Mouse (Mus musculus) activated CD4-positive, CD25-positive, alpha-beta regulatory T cell, adult 4 months (primary cell): ENCODE data around the gene Yme1l1. TPM values are rescaled to one million over a fixed set of nuclear protein-coding genes. Genes with fewer than 3 reads are reported as not detected.
A peak's percentile ranks its signal among the peaks of the same experiment; 100 is the strongest.

ENCODE experiments used
- ATAC-seq: one replicate; pipeline ENCODE4 v1.8.0; 2017
- polyA plus RNA-seq, 2 experiments: library from polyadenylated mRNA; unstranded; fragments of 100-300 nt; shearing (Covaris generic); gene quantifications; one replicate each; pipeline ENCODE4 v1.2.1; 2017

Gene Yme1l1
- polyA plus RNA-seq, result 100 to 1,000 TPM; 115 to 119 TPM

GRCm38 (mm10) chr2:23155777-23156607, at the start of gene Yme1l1, which contains the start of gene Mastl:
Gene Yme1l1 (plus strand): TSS chr2:23156369.
Gene Mastl (minus strand): TSS chr2:23156024.
- ATAC-seq, result peak; percentile 88

GRCm38 (mm10) chr2:23119573-23119972, 36.6 kb upstream of the Yme1l1 start:
- no peak for ATAC-seq

- no peak for ATAC-seq
These were observed 959 bp upstream of the Yme1l1 start for GRCm38 (mm10) chr2:23155199-23155621.

DNA sequence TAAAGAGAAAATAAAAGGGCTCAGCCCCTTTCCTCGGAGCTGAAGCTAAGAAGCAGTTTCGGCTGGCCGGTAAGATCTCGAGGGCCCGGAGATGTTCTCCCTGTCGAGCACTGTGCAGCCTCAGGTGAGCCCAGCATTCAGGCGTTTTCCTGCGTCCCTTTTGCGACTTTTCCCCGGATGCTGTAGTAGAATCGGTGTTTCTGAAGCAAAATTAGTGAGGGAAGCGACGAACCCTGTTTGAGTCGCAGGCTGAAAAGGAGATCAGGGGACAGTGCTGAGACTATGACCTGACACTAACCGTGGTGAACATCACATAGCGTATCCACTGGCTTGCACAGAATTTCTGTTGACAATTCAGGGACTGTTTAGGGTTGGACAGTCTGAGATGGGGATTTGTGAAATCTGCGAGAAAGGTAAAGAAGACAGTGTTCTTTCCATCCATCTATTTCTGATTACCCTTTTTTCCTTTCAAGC, 476 bp downstream of the Yme1l1 start:
- peak; percentile 7 for ATAC-seq

GRCm38 (mm10) chr2:23172305-23172704, 16.1 kb downstream of the Yme1l1 start:
- peak; percentile 72 for ATAC-seq

GRCm38 (mm10) chr2:23194366-23194765, 38.2 kb downstream of the Yme1l1 start:
- no peak for ATAC-seq

DNA sequence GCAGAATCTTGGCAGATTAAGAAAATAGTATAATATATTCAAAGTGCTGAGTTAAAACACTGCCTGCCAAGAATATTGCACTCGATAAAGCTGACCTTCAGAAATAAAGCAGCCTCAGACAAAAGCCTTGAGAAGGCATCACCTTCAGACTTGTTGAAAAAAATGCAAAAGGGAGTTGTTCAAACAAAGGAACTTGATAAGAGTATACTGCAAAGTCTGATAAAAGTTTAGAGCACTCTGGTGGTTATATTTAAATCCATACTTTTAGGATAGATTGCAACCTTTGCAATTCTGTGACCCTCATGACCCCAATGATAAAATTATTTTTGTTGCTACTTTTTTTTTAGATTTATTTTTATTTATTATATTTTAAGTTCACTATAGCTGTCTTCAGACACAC, 44.9 kb downstream of the Yme1l1 start:
- ATAC-seq, result no peak

- ATAC-seq, result no peak
These were observed 46.9 kb downstream of the Yme1l1 start for GRCm38 (mm10) chr2:23202900-23203670.

DNA sequence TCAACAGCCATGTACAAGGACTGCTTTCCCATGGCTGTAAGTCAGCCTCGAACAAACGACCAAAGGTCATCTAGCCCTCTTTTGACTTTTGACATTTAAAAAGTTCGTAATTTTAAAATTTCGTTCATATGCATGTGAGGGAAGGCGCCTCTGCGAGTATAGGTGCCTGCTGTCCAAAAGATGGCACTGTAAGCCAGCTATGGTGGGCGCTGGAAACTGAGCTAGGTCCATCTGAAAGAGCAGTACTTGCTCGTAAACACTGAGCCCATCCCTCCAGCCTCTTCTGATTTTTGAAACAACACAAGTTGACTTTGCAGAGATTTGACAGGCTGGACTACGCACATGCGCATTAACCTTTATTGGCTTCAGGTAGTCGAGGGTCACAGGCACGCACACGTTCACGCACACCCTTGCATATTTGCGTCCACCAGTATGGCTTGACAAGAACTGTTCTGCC, 50.9 kb downstream of the Yme1l1 start, which contains the start of gene 4931423N10Rik:
Gene 4931423N10Rik, plus strand, starts transcription at position 407 of the 457 bp plus-strand sequence.
- no peak for ATAC-seq

- ATAC-seq, result no peak
These were observed 57.5 kb downstream of the Yme1l1 start for GRCm38 (mm10) chr2:23213661-23214060.

DNA sequence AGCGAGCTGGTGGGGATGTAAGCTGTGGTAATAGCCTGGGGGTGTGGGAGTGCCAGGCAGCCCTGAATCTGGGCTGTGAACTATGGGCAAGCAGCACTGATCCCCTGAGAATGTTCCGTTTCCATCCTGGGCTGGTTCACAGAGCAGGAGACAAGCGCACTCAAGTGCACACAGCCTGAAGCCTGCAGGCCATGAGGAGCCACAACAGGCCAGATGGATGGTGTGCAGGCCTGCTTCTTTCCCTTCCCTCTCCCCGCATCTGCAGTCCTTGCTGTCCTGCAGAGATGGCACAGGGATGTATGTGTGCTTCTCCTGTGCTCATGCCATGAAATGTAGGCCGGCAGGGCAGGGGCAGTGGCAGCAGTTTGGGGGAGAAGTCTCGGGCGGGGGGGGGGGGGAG, 69.0 kb downstream of the Yme1l1 start:
- ATAC-seq, result no peak

DNA sequence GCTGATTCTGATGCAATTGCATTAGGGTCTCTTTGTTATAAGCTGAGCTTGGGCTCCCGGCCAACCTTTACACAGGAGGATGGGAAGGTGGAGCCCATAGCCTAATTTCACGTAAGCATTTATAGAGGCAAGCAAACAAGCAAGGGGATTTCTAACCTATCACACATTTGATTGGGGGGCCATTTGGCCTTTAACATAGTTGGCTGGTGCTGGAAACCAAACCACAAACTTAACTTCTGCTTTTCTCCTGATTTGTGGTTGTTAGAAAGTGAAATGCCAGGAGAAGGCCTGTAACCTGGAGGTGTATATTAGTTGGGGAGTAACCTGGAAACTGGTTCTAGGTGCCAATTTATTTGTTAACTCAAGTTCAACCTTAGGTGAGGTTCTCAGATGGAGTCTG, 72.3 kb downstream of the Yme1l1 start:
- no peak for ATAC-seq

- no peak for ATAC-seq
These were observed 78.0 kb downstream of the Yme1l1 start for GRCm38 (mm10) chr2:23234065-23234773.

Other genes starting within 250 kb of the Yme1l1 start
- 100 to 1,000 TPM; 222 to 231 TPM for gene Abi1, start 116.1 kb upstream of the Yme1l1 start, polyA plus RNA-seq
- 10 to 100 TPM; 49.5 to 62.5 TPM for gene Acbd5, start 88.2 kb upstream of the Yme1l1 start, polyA plus RNA-seq
- 1 to 10 TPM; 3.5 to 5.5 TPM for gene Mastl, start 345 bp upstream of the Yme1l1 start, polyA plus RNA-seq
- under 1 TPM in 1 of 2 experiments, not detected in 1; 0.36 TPM for gene 4931423N10Rik, start 51.1 kb downstream of the Yme1l1 start, polyA plus RNA-seq
- not detected for gene Nxph2, start 164.9 kb downstream of the Yme1l1 start, polyA plus RNA-seq